Comparison of ENCODE assay signal across 12 mouse cellular contexts in genomic region chr15:99039996-99040919, GRCm38 (mm10). TPM values are rescaled to one million over a fixed set of nuclear protein-coding genes. Genes with fewer than 3 reads are reported as not detected.
A peak's percentile ranks its signal among the peaks of the same experiment; 100 is the strongest.
DNase-seq lines count a peak whose midpoint lies in the region; ATAC-seq and TF ChIP-seq lines count a peak whose summit lies in the region.
"Had no signal": no experiment of that assay in that cellular context is flagged by ENCODE, and none has a peak within 500 bp of the region (broad histone marks: within the 10 kb centered on the region; RNA-seq: fewer than 3 reads in every experiment).

No protein-coding gene starts in this region.

- peak; percentile 40 for DNase-seq in hindbrain, postnatal 0 days (ENCODE audit: low spot score)
- DNase-seq in retina, postnatal 1 day: peak; percentile 23
- no peak for DNase-seq in retina, embryonic 14.5 days (ENCODE audit: low spot score)
- DNase-seq in yolk sac, embryonic 10.5 days (ENCODE audit: low spot score): no peak
- DNase-seq in left cerebral cortex, adult 9 months (ENCODE audit: low spot score in 2 of 2): no peak
- DNase-seq in gastrocnemius, adult 18-20 months (ENCODE audit: low spot score): no peak
- DNase-seq: cerebellum, postnatal 36 days; heart, postnatal 14 days had no signal

- no peak for TF ChIP-seq POLR2A in embryonic fibroblast, embryonic 13.5 days (IDR thresholded peaks at IDR 0.05; ENCODE audit: low read depth, low read length)

- H3K9me3 ChIP-seq in hindbrain, postnatal 0 days (ENCODE audit: low read length): no peaks in the 10 kb centered on the region
- no peaks in the 10 kb centered on the region for H3K9me3 ChIP-seq in hindbrain, embryonic 16.5 days (ENCODE audit: control insufficient read depth, low read length)
- H3K9me3 ChIP-seq: limb, embryonic 15.5 days had no signal

- WGBS in hindbrain, postnatal 0 days: 71% methylated on average over 26 of the region's 26 CpGs
- WGBS in hindbrain, embryonic 16.5 days: 68% methylated on average over 26 of the region's 26 CpGs

- H3K4me2 ChIP-seq in hindbrain, postnatal 0 days (ENCODE audit: low read depth, low read length): 0 out of 2 replicates have a peak overlapping the region, but pooled peaks have one; percentile 2
- H3K4me2 ChIP-seq in hindbrain, embryonic 16.5 days (ENCODE audit: low read length): no peak overlapping the region
- H3K4me2 ChIP-seq: limb, embryonic 15.5 days had no signal

- ATAC-seq in hindbrain, postnatal 0 days: no peak
- ATAC-seq in hindbrain, embryonic 16.5 days: no peak

- TF ChIP-seq CTCF in hindbrain, postnatal 0 days (IDR thresholded peaks at IDR 0.05; ENCODE audit: low read depth): peak; percentile 48
- 0 out of 2 replicates have a peak, but pooled peaks have one; percentile 5 for TF ChIP-seq CTCF in embryonic fibroblast, embryonic 13.5 days (IDR thresholded peaks at IDR 0.05; ENCODE audit: borderline replicate concordance, insufficient read depth, low read length)

- no peak overlapping the region for H3K4me3 ChIP-seq in hindbrain, postnatal 0 days (ENCODE audit: low read length)
- H3K4me3 ChIP-seq in hindbrain, embryonic 16.5 days (ENCODE audit: low read length): no peak overlapping the region
- H3K4me3 ChIP-seq in embryonic fibroblast, embryonic 13.5 days (ENCODE audit: insufficient read depth, low read length): no peak overlapping the region
- H3K4me3 ChIP-seq: limb, embryonic 15.5 days had no signal

- H3K36me3 ChIP-seq in hindbrain, postnatal 0 days (ENCODE audit: insufficient read depth, low read length): no peaks in the 10 kb centered on the region
- H3K36me3 ChIP-seq in hindbrain, embryonic 16.5 days (ENCODE audit: control insufficient read depth, insufficient read depth, low read length): no peaks in the 10 kb centered on the region

- H3K27ac ChIP-seq in hindbrain, postnatal 0 days: no peak overlapping the region
- H3K27ac ChIP-seq in hindbrain, embryonic 16.5 days (ENCODE audit: low read depth, low read length): no peak overlapping the region
- no peak overlapping the region for H3K27ac ChIP-seq in embryonic fibroblast, embryonic 13.5 days (ENCODE audit: insufficient read depth, low read length)

- no peaks in the 10 kb centered on the region for H3K27me3 ChIP-seq in hindbrain, postnatal 0 days (ENCODE audit: insufficient read depth, low read length)
- no peaks in the 10 kb centered on the region for H3K27me3 ChIP-seq in hindbrain, embryonic 16.5 days (replicated peaks; ENCODE audit: control insufficient read depth, insufficient read depth, low read length)
- H3K27me3 ChIP-seq: limb, embryonic 15.5 days had no signal

- 0 out of 2 replicates have a peak, but pooled peaks cover 3% of the 10 kb centered on the region for H3K4me1 ChIP-seq in hindbrain, postnatal 0 days (ENCODE audit: insufficient read depth, low read length)
- peaks cover 5% of the 10 kb centered on the region; the same call in 1 of the 2 replicates for H3K4me1 ChIP-seq in hindbrain, embryonic 16.5 days (ENCODE audit: control insufficient read depth, insufficient read depth, low read depth, low read length)
- peaks cover 3% of the 10 kb centered on the region; the same call in 1 of the 2 replicates for H3K4me1 ChIP-seq in embryonic fibroblast, embryonic 13.5 days (ENCODE audit: control insufficient read depth, insufficient read depth, low read length)

- H3K9ac ChIP-seq in hindbrain, postnatal 0 days (replicated peaks; ENCODE audit: low read length): no peak overlapping the region
- no peak overlapping the region for H3K9ac ChIP-seq in hindbrain, embryonic 16.5 days (ENCODE audit: low read depth, low read length)
- H3K9ac ChIP-seq: limb, embryonic 15.5 days had no signal

RNA-seq across cellular contexts. Expression of gene Tuba1c, which starts 10.6 kb away (rescaled TPM):
- total RNA-seq in hindbrain, postnatal 0 days (2014; rRNA removed): 43.8 and 58.3 TPM in 2 replicates
- 24.0 and 24.2 TPM in 2 replicates for polyA plus RNA-seq in hindbrain, postnatal 0 days (2015; fragmentation: Nextera tagmentation; extraction: Ambion mirVana)
- polyA plus RNA-seq in hindbrain, embryonic 16.5 days (2015; fragmentation: Nextera tagmentation; extraction: Ambion mirVana): 20.8 and 23.3 TPM in 2 replicates
- 171 and 395 TPM in 2 replicates for polyA plus RNA-seq in embryonic fibroblast, embryonic 13.5 days (2011; ENCODE audit: insufficient read length, low read depth, missing spikeins)
- total RNA-seq in gastrocnemius, adult 18-20 months (2021): 1 to 10 TPM; 5.4 to 9.9 TPM

RNA-seq across cellular contexts. Expression of gene Prph, which starts 14.7 kb away (rescaled TPM):
- 62.6 and 70.9 TPM in 2 replicates for total RNA-seq in hindbrain, postnatal 0 days (2014; rRNA removed)
- 50.0 and 53.5 TPM in 2 replicates for polyA plus RNA-seq in hindbrain, postnatal 0 days (2015; fragmentation: Nextera tagmentation; extraction: Ambion mirVana)
- 52.8 and 81.8 TPM in 2 replicates for polyA plus RNA-seq in hindbrain, embryonic 16.5 days (2015; fragmentation: Nextera tagmentation; extraction: Ambion mirVana)
- polyA plus RNA-seq in embryonic fibroblast, embryonic 13.5 days (2011; ENCODE audit: insufficient read length, low read depth, missing spikeins): 0.60 TPM in 1 of 2 replicates, not detected in the other
- total RNA-seq in gastrocnemius, adult 18-20 months (2021): under 1 TPM; 0.43 to 0.88 TPM

RNA-seq across cellular contexts. Expression of gene Troap, which starts 34.1 kb away (rescaled TPM):
- total RNA-seq in hindbrain, postnatal 0 days (2014; rRNA removed): 4.3 and 10.5 TPM in 2 replicates
- 4.5 and 6.4 TPM in 2 replicates for polyA plus RNA-seq in hindbrain, postnatal 0 days (2015; fragmentation: Nextera tagmentation; extraction: Ambion mirVana)
- 5.6 and 8.7 TPM in 2 replicates for polyA plus RNA-seq in hindbrain, embryonic 16.5 days (2015; fragmentation: Nextera tagmentation; extraction: Ambion mirVana)
- polyA plus RNA-seq in embryonic fibroblast, embryonic 13.5 days (2011; ENCODE audit: insufficient read length, low read depth, missing spikeins): 12.2 and 19.9 TPM in 2 replicates
- total RNA-seq in gastrocnemius, adult 18-20 months (2021): under 1 TPM in 1 of 2 experiments, not detected in 1; 0.21 TPM

RNA-seq across cellular contexts. Expression of gene C1ql4, which starts 47.4 kb away (rescaled TPM):
- total RNA-seq in hindbrain, postnatal 0 days (2014; rRNA removed): 8.6 and 11.9 TPM in 2 replicates
- polyA plus RNA-seq in hindbrain, postnatal 0 days (2015; fragmentation: Nextera tagmentation; extraction: Ambion mirVana): 4.3 and 5.7 TPM in 2 replicates
- 4.0 and 5.7 TPM in 2 replicates for polyA plus RNA-seq in hindbrain, embryonic 16.5 days (2015; fragmentation: Nextera tagmentation; extraction: Ambion mirVana)
- polyA plus RNA-seq in embryonic fibroblast, embryonic 13.5 days (2011; ENCODE audit: insufficient read length, low read depth, missing spikeins): not detected in 2 replicates
- not detected for total RNA-seq in gastrocnemius, adult 18-20 months (2021)
- total RNA-seq: heart, postnatal 14 days had no signal
- polyA plus RNA-seq: limb, embryonic 15.5 days; stomach, embryonic 16.5 days had no signal

RNA-seq across cellular contexts. Expression of gene Dnajc22, which starts 52.7 kb away (rescaled TPM):
- 0.68 and 0.99 TPM in 2 replicates for total RNA-seq in hindbrain, postnatal 0 days (2014; rRNA removed)
- 0.45 and 0.48 TPM in 2 replicates for polyA plus RNA-seq in hindbrain, postnatal 0 days (2015; fragmentation: Nextera tagmentation; extraction: Ambion mirVana)
- polyA plus RNA-seq in hindbrain, embryonic 16.5 days (2015; fragmentation: Nextera tagmentation; extraction: Ambion mirVana): 0.92 and 1.1 TPM in 2 replicates
- not detected in 2 replicates for polyA plus RNA-seq in embryonic fibroblast, embryonic 13.5 days (2011; ENCODE audit: insufficient read length, low read depth, missing spikeins)
- total RNA-seq in gastrocnemius, adult 18-20 months (2021): under 1 TPM in 1 of 2 experiments, not detected in 1; 0.19 TPM

Comparison
In these comparisons a context has a peak if more than half of its experiments do, and no peak if none do; other contexts are left out.
1. DNase-seq: peak in hindbrain, postnatal 0 days (single experiment) and retina, postnatal 1 day (single experiment); none in retina, embryonic 14.5 days (single experiment), yolk sac, embryonic 10.5 days (single experiment), left cerebral cortex, adult 9 months (0 of 2) and gastrocnemius, adult 18-20 months (single experiment).
2. RNA of gene Prph, which starts 14.7 kb away (polyA plus RNA-seq): 52.8 to 81.8 TPM in hindbrain, embryonic 16.5 days and 50.0 to 53.5 TPM in hindbrain, postnatal 0 days; 0.60 TPM in embryonic fibroblast, embryonic 13.5 days; every median in the first group is over 10 times any median in the second.